Mouse (Mus musculus): ENCODE measurements at regions not wholly inside any gene's neighbourhood (a gene's known extent, or its start where the extent isn't known, plus 50 kb on each side); places are given as distances from the start of the nearest gene placed in this dataset.

GRCm38 (mm10) chr8:8499921-8500320 is 161.1 kb downstream of the Efnb2 start:
- no peak overlapping the region for H3K9ac ChIP-seq
- H3K9me3 ChIP-seq (replicated peaks): no peaks in the 10 kb centered on the region
- 86% methylated on average over 9 of the region's 9 CpGs for WGBS
- no peaks in the 10 kb centered on the region for H3K36me3 ChIP-seq
- no peak overlapping the region for H3K4me3 ChIP-seq
- no peak overlapping the region for H3K4me2 ChIP-seq
- no peak for ATAC-seq (replicated peaks; ENCODE audit: insufficient number of reproducible peaks, insufficient read depth, low FRiP score, low read depth)
- no peak overlapping the region for H3K27ac ChIP-seq
- H3K27me3 ChIP-seq: no peaks in the 10 kb centered on the region
- H3K4me1 ChIP-seq (replicated peaks): 0 out of 2 replicates have a peak, but pooled peaks cover 4% of the 10 kb centered on the region

GRCm38 (mm10) chr8:8498753-8499152 is 162.3 kb downstream of the Efnb2 start:
- Histone ChIP-seq H3K4me1 (replicated peaks) (0 out of 2 replicates have a peak, but pooled peaks cover 4% of the 10 kb centered on the region), H3K4me2 (no peak overlapping the region), H3K9ac (no peak overlapping the region), H3K9me3 (replicated peaks) (no peaks in the 10 kb centered on the region), H3K4me3 (no peak overlapping the region), H3K36me3 (no peaks in the 10 kb centered on the region), H3K27me3 (no peaks in the 10 kb centered on the region), H3K27ac (no peak overlapping the region)
- 48% methylated on average over 5 of the region's 5 CpGs for WGBS
- no peak for ATAC-seq (replicated peaks; ENCODE audit: insufficient number of reproducible peaks, insufficient read depth, low FRiP score, low read depth)

- Histone ChIP-seq H3K36me3 (no peaks in the 10 kb centered on the region), H3K9me3 (replicated peaks) (no peaks in the 10 kb centered on the region), H3K27ac (no peak overlapping the region), H3K4me1 (replicated peaks) (0 out of 2 replicates have a peak, but pooled peaks cover 6% of the 10 kb centered on the region), H3K4me3 (no peak overlapping the region), H3K9ac (no peak overlapping the region), H3K27me3 (no peaks in the 10 kb centered on the region), H3K4me2 (no peak overlapping the region)
- WGBS: 62% methylated on average over 7 of the region's 7 CpGs
- ATAC-seq (replicated peaks; ENCODE audit: insufficient number of reproducible peaks, insufficient read depth, low FRiP score, low read depth): no peak
Observed at GRCm38 (mm10) chr8:8495472-8495871, 165.6 kb downstream of the Efnb2 start.

- Histone ChIP-seq H3K4me2 (no peak overlapping the region), H3K36me3 (no peaks in the 10 kb centered on the region), H3K4me1 (replicated peaks) (peaks cover 14% of the 10 kb centered on the region), H3K4me3 (no peak overlapping the region), H3K9ac (no peak overlapping the region), H3K9me3 (replicated peaks) (no peaks in the 10 kb centered on the region), H3K27ac (no peak overlapping the region), H3K27me3 (no peaks in the 10 kb centered on the region)
- WGBS: 87% methylated on average over 10 of the region's 10 CpGs
- no peak for ATAC-seq (replicated peaks; ENCODE audit: insufficient number of reproducible peaks, insufficient read depth, low FRiP score, low read depth)
Observed at GRCm38 (mm10) chr8:8494281-8494680, 166.8 kb downstream of the Efnb2 start.

GRCm38 (mm10) chr8:8491908-8492307 is 169.1 kb downstream of the Efnb2 start:
- H3K4me2 ChIP-seq: no peak overlapping the region
- no peak overlapping the region for H3K9ac ChIP-seq
- H3K4me3 ChIP-seq: no peak overlapping the region
- 78% methylated on average over 2 of the region's 2 CpGs for WGBS
- no peaks in the 10 kb centered on the region for H3K36me3 ChIP-seq
- ATAC-seq (replicated peaks; ENCODE audit: insufficient number of reproducible peaks, insufficient read depth, low FRiP score, low read depth): no peak
- H3K27ac ChIP-seq: no peak overlapping the region
- H3K9me3 ChIP-seq (replicated peaks): no peaks in the 10 kb centered on the region
- no peaks in the 10 kb centered on the region for H3K27me3 ChIP-seq
- peaks cover 26% of the 10 kb centered on the region for H3K4me1 ChIP-seq (replicated peaks)

GRCm38 (mm10) chr8:8489784-8490183 is 171.3 kb downstream of the Efnb2 start:
- H3K4me2 ChIP-seq: peak overlapping the region; percentile 68

GRCm38 (mm10) chr8:8488695-8489571 is 172.1 kb downstream of the Efnb2 start:
- Histone ChIP-seq H3K4me1 (replicated peaks) (peaks cover 26% of the 10 kb centered on the region), H3K9me3 (replicated peaks) (no peaks in the 10 kb centered on the region), H3K4me3 (peak overlapping the region; percentile 37), H3K9ac (0 out of 2 replicates have a peak overlapping the region, but pooled peaks have one; percentile 19), H3K27ac (peak overlapping the region; percentile 31), H3K36me3 (no peaks in the 10 kb centered on the region), H3K27me3 (no peaks in the 10 kb centered on the region), H3K4me2 (peak overlapping the region; percentile 68)
- peak; percentile 84 for ATAC-seq (replicated peaks; ENCODE audit: insufficient number of reproducible peaks, insufficient read depth, low FRiP score, low read depth)
- 11% methylated on average over 26 of the region's 26 CpGs for WGBS

More at GRCm38 (mm10) chr8:8489784-8490183, 171.3 kb downstream of the Efnb2 start:
- Histone ChIP-seq H3K9me3 (replicated peaks) (no peaks in the 10 kb centered on the region), H3K4me1 (replicated peaks) (peaks cover 26% of the 10 kb centered on the region), H3K4me3 (no peak overlapping the region), H3K27me3 (no peaks in the 10 kb centered on the region), H3K27ac (no peak overlapping the region), H3K9ac (no peak overlapping the region), H3K36me3 (no peaks in the 10 kb centered on the region)
- 22% methylated on average over 9 of the region's 9 CpGs for WGBS
- ATAC-seq (replicated peaks; ENCODE audit: insufficient number of reproducible peaks, insufficient read depth, low FRiP score, low read depth): no peak

GRCm38 (mm10) chr8:8488191-8488694 is 172.8 kb downstream of the Efnb2 start:
- Histone ChIP-seq H3K9ac (0 out of 2 replicates have a peak overlapping the region, but pooled peaks have one; percentile 19), H3K4me1 (replicated peaks) (peaks cover 26% of the 10 kb centered on the region), H3K36me3 (no peaks in the 10 kb centered on the region), H3K4me3 (peak overlapping the region; percentile 37), H3K27ac (peak overlapping the region; percentile 31), H3K27me3 (no peaks in the 10 kb centered on the region), H3K9me3 (replicated peaks) (no peaks in the 10 kb centered on the region), H3K4me2 (peak overlapping the region; percentile 68)
- no peak; the same call in 1 of the 2 replicates for ATAC-seq (replicated peaks; ENCODE audit: insufficient number of reproducible peaks, insufficient read depth, low FRiP score, low read depth)
- 50% methylated on average over 9 of the region's 9 CpGs for WGBS

GRCm38 (mm10) chr8:8487706-8488105 is 173.3 kb downstream of the Efnb2 start:
- Histone ChIP-seq H3K9ac (no peak overlapping the region), H3K4me1 (replicated peaks) (peaks cover 29% of the 10 kb centered on the region), H3K4me3 (no peak overlapping the region), H3K9me3 (replicated peaks) (no peaks in the 10 kb centered on the region), H3K27ac (no peak overlapping the region), H3K27me3 (no peaks in the 10 kb centered on the region), H3K4me2 (peak overlapping the region; percentile 68; the same call in 1 of the 2 replicates), H3K36me3 (no peaks in the 10 kb centered on the region)
- no peak for ATAC-seq (replicated peaks; ENCODE audit: insufficient number of reproducible peaks, insufficient read depth, low FRiP score, low read depth)
- 23% methylated on average over 5 of the region's 5 CpGs for WGBS

- H3K9ac ChIP-seq: no peak overlapping the region
- H3K4me2 ChIP-seq: no peak overlapping the region
- H3K9me3 ChIP-seq (replicated peaks): no peaks in the 10 kb centered on the region
- peaks cover 29% of the 10 kb centered on the region for H3K4me1 ChIP-seq (replicated peaks)
- ATAC-seq (replicated peaks; ENCODE audit: insufficient number of reproducible peaks, insufficient read depth, low FRiP score, low read depth): no peak
- no peak overlapping the region for H3K27ac ChIP-seq
- H3K27me3 ChIP-seq: no peaks in the 10 kb centered on the region
- 72% methylated on average over 3 of the region's 3 CpGs for WGBS
- no peak overlapping the region for H3K4me3 ChIP-seq
- no peaks in the 10 kb centered on the region for H3K36me3 ChIP-seq
Observed at GRCm38 (mm10) chr8:8486866-8487265, 174.2 kb downstream of the Efnb2 start.

GRCm38 (mm10) chr8:8485252-8485651 is 175.8 kb downstream of the Efnb2 start:
- no peak overlapping the region for H3K4me3 ChIP-seq
- H3K9me3 ChIP-seq (replicated peaks): no peaks in the 10 kb centered on the region
- H3K36me3 ChIP-seq: no peaks in the 10 kb centered on the region
- ATAC-seq (replicated peaks; ENCODE audit: insufficient number of reproducible peaks, insufficient read depth, low FRiP score, low read depth): no peak
- 56% methylated on average over 3 of the region's 3 CpGs for WGBS
- no peaks in the 10 kb centered on the region for H3K27me3 ChIP-seq
- H3K4me1 ChIP-seq (replicated peaks): peaks cover 27% of the 10 kb centered on the region
- H3K27ac ChIP-seq: no peak overlapping the region
- H3K9ac ChIP-seq: no peak overlapping the region
- no peak overlapping the region for H3K4me2 ChIP-seq

All from heart, embryonic 15.5 days (tissue).